Mouse (Mus musculus) 416B (cell line): Measurements from ENCODE around the gene Ints6l.

Source experiments
- DNase-seq: peaks from one replicate; pipeline ENCODE4 v3.0.0; 2011; ENCODE audit warnings: low read depth

The Ints6l gene

GRCm38 (mm10) chrX:56531266-56531665, 76.6 kb downstream of the Ints6l start:
- DNase-seq, result peak; percentile 54

GRCm38 (mm10) chrX:56537162-56537561, 82.5 kb downstream of the Ints6l start:
- DNase-seq, result peak; percentile 39

- DNase-seq, result no peak
Observed at GRCm38 (mm10) chrX:56549506-56549905, 94.8 kb downstream of the Ints6l start, which contains the start of gene Gm648. Gene Gm648, minus strand, starts transcription at chrX:56549606.

GRCm38 (mm10) chrX:56553584-56553983, 98.9 kb downstream of the Ints6l start:
- no peak for DNase-seq
